Mouse (Mus musculus) hindbrain, embryonic 11.5 days (tissue): ENCODE results near the gene Cebpb. TPM values are rescaled to one million over a fixed set of nuclear protein-coding genes. Genes with fewer than 3 reads are reported as not detected.

Source experiments
- ATAC-seq: fragments of 200-750 bp; cut with Nextera tagmentation; 2 replicates; pipeline ENCODE4 v1.8.0; 2017; ENCODE audit warnings: mild to moderate bottlenecking, moderate TSS enrichment, moderate library complexity; ENCODE audit not compliant: low FRiP score
- DNase-seq: peaks from one replicate; pipeline ENCODE4 v3.0.0-alpha.2; 2015; ENCODE audit warnings: low spot score
- H3K27ac ChIP-seq: fragments of 300-500 bp; sonication (generic); 2 replicates; pipeline ENCODE4 v1.5.1; 2014; ENCODE audit warnings: mild to moderate bottlenecking, low read depth, low read length
- H3K27me3 ChIP-seq: fragments of 300-500 bp; sonication (generic); 2 replicates; pipeline ENCODE4 v1.6.1; 2014; ENCODE audit warnings: mild to moderate bottlenecking, low read length, moderate library complexity, mixed read lengths; ENCODE audit not compliant: control insufficient read depth, insufficient read depth
- H3K36me3 ChIP-seq: fragments of 300-500 bp; sonication (generic); 2 replicates; pipeline ENCODE4 v1.6.1; 2014; ENCODE audit warnings: mild to moderate bottlenecking, low read length, moderate library complexity, mixed read lengths; ENCODE audit not compliant: control insufficient read depth, insufficient read depth
- H3K4me1 ChIP-seq: fragments of 300-500 bp; sonication (generic); replicated peaks from 2 replicates; pipeline ENCODE4 v1.6.1; 2014; ENCODE audit warnings: low read length, mixed read lengths; ENCODE audit not compliant: control insufficient read depth, insufficient read depth
- H3K4me2 ChIP-seq: fragments of 300-500 bp; sonication (generic); replicated peaks from 2 replicates; pipeline ENCODE4 v1.6.1; 2014; ENCODE audit warnings: mild to moderate bottlenecking, low read depth, low read length
- H3K4me3 ChIP-seq: fragments of 300-500 bp; sonication (generic); 2 replicates; pipeline ENCODE4 v1.5.1; 2014; ENCODE audit warnings: low read depth, low read length
- H3K9ac ChIP-seq: fragments of 300-500 bp; sonication (generic); 2 replicates; pipeline ENCODE4 v1.6.1; 2014; ENCODE audit warnings: low read depth, low read length
- H3K9me3 ChIP-seq: fragments of 300-500 bp; sonication (generic); 2 replicates; pipeline ENCODE4 v1.6.1; 2016; ENCODE audit warnings: low read length; ENCODE audit not compliant: control insufficient read depth
- WGBS: fragments of 180-500 bp; shearing (Covaris S2); extraction: QIAGEN DNeasy Blood & Tissue Kit; methylation state at CpG from one replicate; pipeline ENCODE4 v1.1.7; 2014; 5-methylcytosine and 5-hydroxymethylcytosine counted together
- polyA plus RNA-seq: library from polyadenylated mRNA; unstranded; fragments of >200 nt; fragmentation: Nextera tagmentation; extraction: Ambion mirVana; gene quantifications from 2 replicates; pipeline ENCODE4 v1.2.1, GENCODE M21; 2014

The Cebpb gene
- polyA plus RNA-seq, 1 experiment from 2014 or later: 1.5 TPM

GRCm38 (mm10) chr2:167652694-167653093 lies 36.0 kb upstream of the Cebpb start:
- no peaks in the 10 kb centered on the region for H3K27me3 ChIP-seq
- 92% methylated on average over 7 of the region's 7 CpGs for WGBS
- H3K36me3 ChIP-seq: no peaks in the 10 kb centered on the region
- H3K27ac ChIP-seq: no peak overlapping the region
- H3K4me3 ChIP-seq: no peak overlapping the region
- H3K9me3 ChIP-seq: no peaks in the 10 kb centered on the region
- ATAC-seq (no peak), DNase-seq (no peak)
- no peak overlapping the region for H3K4me2 ChIP-seq
- H3K9ac ChIP-seq: no peak overlapping the region
- no peaks in the 10 kb centered on the region for H3K4me1 ChIP-seq

DNA sequence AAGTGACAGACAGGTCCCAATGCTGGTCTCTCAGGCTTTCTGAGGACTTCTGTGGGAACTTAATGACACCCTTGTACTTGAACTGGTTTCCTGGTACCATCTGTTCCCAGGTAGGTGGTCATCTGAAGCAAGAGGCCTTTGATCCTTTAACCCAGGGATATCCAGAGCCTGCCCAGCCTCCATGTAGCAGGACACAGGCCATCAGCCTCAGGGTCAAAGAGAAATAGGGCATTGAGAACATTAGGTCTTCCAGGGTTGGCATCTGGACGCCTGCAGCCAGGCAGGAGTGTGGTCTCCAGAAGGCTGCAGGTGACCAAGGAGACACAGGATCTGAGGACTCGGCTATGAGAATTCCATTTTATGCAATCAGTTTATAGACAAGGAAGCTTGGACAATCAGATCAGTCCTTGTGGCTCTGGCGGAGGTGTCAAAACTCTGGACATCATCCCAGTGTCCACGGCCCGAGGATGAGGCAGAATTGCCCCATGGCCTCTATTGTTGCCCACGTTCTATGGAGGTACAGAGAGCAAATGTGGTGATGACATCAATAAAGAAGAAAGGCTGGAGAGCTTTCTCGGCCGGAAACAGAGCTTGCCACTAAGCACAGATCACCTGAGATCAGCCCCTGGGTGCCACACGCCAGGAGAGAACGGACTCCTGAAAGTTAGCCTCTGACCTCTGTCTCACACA lies 33.7 kb upstream of the Cebpb start:
- Histone ChIP-seq H3K4me3 (no peak overlapping the region), H3K4me2 (no peak overlapping the region), H3K27ac (no peak overlapping the region), H3K36me3 (no peaks in the 10 kb centered on the region), H3K27me3 (no peaks in the 10 kb centered on the region), H3K4me1 (peaks cover 1% of the 10 kb centered on the region; the same call in 1 of the 2 replicates), H3K9ac (no peak overlapping the region), H3K9me3 (no peaks in the 10 kb centered on the region)
- 89% methylated on average over 10 of the region's 10 CpGs for WGBS
- DNase-seq (no peak), ATAC-seq (no peak)

DNA sequence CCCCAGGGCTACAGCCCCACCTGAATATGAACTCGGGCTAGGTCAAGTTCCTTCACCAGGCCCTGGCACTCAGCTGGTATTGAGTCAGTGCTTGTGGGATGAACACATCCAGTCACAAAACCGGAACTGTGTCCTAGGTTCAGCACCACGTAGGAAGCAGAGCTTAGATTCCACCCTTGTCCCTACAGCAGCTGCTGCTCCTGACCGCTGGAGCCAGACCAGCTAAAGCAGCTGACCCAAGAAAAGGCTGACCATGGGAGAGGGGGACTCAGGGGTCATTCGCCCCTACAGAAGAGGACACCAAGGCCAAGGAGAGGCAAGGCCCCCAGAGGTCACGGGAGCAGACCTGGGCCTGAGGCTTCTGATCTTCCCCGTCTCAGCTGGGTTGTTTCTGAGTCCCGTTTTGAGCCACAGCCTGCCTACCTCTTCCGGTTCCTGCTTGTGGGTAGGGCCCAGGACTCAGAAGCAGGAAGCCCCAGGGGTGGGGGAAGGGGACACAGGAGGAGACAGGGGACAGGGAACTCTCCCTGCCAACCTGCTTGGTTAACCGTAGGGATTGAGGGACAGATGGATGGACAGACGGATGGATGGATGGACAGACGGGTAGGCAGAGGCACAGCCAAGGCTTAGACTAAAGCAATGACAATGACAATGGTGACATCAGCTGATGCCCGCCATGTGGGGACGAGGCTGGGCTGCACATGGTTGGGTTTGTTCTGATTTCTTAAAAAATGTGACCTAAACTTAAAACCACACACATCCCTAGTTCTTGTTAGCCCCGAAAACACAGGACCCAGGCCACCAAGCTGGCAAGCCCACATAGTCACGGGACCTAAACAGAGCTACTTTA lies 31.9 kb upstream of the Cebpb start:
- Histone ChIP-seq H3K4me2 (no peak overlapping the region), H3K4me3 (no peak overlapping the region), H3K4me1 (peaks cover 4% of the 10 kb centered on the region; the same call in 1 of the 2 replicates), H3K36me3 (no peaks in the 10 kb centered on the region), H3K9me3 (no peaks in the 10 kb centered on the region), H3K27ac (no peak overlapping the region), H3K27me3 (0 out of 2 replicates have a peak, but pooled peaks cover under 1% of the 10 kb centered on the region), H3K9ac (no peak overlapping the region)
- ATAC-seq: no peak
- WGBS: 83% methylated on average over 16 of the region's 16 CpGs
- DNase-seq: no peak

DNA sequence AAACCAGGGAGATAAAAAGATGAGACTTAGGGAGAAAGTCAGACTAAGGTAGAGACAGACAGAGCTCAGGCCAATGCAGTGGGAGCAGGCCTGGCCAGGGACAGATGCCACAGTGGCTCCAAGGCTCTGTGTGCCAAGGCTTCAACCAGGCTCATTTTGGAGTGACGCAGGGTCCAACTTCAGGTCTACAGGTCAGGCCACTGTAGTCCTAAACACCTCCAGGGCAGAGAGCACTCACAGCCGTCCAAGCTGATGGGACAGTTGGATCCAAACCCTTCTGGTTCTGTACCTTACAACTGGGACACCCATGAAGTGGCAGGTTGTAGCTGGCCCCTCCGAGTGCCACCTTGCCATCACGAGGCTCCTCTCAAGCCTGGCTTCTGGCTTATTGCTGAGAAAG lies 30.7 kb upstream of the Cebpb start:
- Histone ChIP-seq H3K36me3 (no peaks in the 10 kb centered on the region), H3K27me3 (peaks cover 4% of the 10 kb centered on the region; the same call in 1 of the 2 replicates), H3K4me3 (no peak overlapping the region), H3K4me2 (no peak overlapping the region), H3K9me3 (no peaks in the 10 kb centered on the region), H3K4me1 (peaks cover 4% of the 10 kb centered on the region; the same call in 1 of the 2 replicates), H3K27ac (no peak overlapping the region), H3K9ac (no peak overlapping the region)
- DNase-seq (no peak), ATAC-seq (no peak)
- 93% methylated on average over 4 of the region's 4 CpGs for WGBS

DNA sequence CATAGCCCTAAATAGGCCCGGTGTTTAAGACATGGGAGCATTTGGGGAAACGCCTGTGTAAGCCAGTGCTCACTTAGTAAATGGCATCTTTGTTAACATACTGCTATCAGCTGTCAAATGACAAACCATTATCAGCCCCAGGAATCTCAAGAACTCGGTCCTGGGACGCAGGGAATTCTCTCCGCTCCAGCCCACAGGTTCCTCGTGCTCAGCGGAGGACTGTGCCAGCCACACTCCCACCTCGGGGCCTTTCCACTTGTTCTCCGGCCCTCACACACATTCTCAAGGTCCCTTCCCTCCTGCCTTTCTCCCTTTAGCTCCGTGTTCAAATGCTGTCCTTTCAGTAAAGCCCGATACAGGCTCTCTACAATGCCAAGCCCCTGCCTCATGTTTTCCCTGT lies 30.0 kb upstream of the Cebpb start:
- Histone ChIP-seq H3K36me3 (no peaks in the 10 kb centered on the region), H3K9me3 (no peaks in the 10 kb centered on the region), H3K4me2 (no peak overlapping the region), H3K4me1 (peaks cover 4% of the 10 kb centered on the region; the same call in 1 of the 2 replicates), H3K9ac (no peak overlapping the region), H3K27me3 (peaks cover 4% of the 10 kb centered on the region; the same call in 1 of the 2 replicates), H3K27ac (no peak overlapping the region), H3K4me3 (no peak overlapping the region)
- DNase-seq: no peak
- ATAC-seq: no peak
- 89% methylated on average over 11 of the region's 11 CpGs for WGBS

DNA sequence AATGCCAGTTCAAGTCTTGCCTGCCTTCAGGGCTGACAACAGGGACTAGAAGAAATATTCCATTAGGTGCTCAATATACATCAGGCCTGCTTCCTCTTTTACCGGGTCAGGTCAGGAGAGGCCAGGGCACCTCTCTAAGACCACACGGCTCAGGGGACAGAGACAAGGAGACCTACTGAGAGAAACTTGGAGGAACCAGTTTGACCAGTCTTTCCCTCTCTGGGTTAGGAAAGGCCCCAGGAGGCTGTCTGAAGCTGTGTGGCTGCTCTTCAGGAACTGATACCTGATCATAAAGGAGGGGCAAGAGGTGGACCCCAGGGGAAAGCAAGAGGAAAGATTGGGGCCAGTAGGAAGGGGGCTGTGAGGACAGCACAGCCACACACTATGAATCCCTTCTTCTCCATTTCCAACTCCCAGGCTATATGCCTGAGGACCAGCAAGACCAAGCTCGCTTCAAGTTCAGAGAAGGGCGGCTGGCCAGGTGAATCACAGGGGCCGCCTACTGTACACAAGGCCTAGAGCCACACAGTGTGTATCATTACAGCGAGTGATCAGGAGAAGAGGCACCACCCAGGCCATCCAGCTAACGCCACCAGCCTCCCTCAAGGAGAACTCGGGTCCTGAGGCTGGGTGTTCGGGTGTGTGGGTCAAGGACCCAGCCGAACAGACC lies 29.4 kb upstream of the Cebpb start:
- Histone ChIP-seq H3K9me3 (no peaks in the 10 kb centered on the region), H3K27ac (no peak overlapping the region; the same call in 1 of the 2 replicates), H3K4me3 (0 out of 2 replicates have a peak overlapping the region, but pooled peaks have one; percentile 1), H3K36me3 (no peaks in the 10 kb centered on the region), H3K4me2 (peak overlapping the region; percentile 79; the same call in 1 of the 2 replicates), H3K27me3 (peaks cover 4% of the 10 kb centered on the region; the same call in 1 of the 2 replicates), H3K4me1 (peaks cover 4% of the 10 kb centered on the region; the same call in 1 of the 2 replicates), H3K9ac (peak overlapping the region; percentile 83; the same call in 1 of the 2 replicates)
- ATAC-seq (no peak), DNase-seq (no peak)
- 70% methylated on average over 10 of the region's 10 CpGs for WGBS

DNA sequence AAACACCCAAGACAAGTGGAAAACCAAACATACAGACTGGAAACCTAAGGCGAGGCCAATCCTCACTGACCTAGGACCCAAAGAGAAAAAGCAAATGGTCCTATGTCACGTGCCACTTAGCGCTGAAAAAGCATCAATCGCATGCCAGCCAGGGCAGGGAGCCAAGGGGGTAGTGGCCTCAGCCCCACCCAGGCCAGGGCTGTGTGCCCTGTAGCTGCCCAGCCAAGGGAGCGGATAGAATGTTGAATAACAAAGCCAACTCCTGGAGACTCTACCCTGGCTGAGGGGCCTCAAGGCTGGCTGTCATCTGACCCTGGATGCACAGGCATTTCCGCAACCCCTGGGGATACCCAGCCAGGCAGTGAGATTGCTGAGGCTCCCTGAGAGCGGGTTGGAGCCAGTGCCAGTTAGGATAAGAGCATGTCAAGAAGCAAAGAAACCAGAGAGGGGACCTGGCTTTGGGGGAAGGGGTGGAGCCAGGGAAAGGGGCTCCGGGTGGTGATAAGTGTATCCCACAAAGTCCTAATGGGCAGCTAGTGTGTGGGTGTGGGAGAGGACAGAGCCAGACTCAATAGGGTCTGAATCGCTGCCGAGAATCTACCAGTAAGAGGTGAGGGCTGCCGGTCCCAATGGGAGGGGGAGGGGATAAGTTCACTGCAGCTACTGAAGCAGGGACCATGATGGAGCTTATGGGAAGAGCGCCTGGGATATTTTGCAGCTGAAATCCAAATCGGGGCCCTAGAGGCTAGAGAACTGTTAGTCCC lies 28.7 kb upstream of the Cebpb start:
- peak overlapping the region; percentile 83 for H3K9ac ChIP-seq
- peak overlapping the region; percentile 80 for H3K4me3 ChIP-seq
- H3K9me3 ChIP-seq: no peaks in the 10 kb centered on the region
- no peak overlapping the region; the same call in 1 of the 2 replicates for H3K27ac ChIP-seq
- peak overlapping the region; percentile 79 for H3K4me2 ChIP-seq
- 18% methylated on average over 13 of the region's 13 CpGs for WGBS
- peaks cover 4% of the 10 kb centered on the region; the same call in 1 of the 2 replicates for H3K4me1 ChIP-seq
- ATAC-seq: no peak
- DNase-seq: peak; percentile 28
- no peaks in the 10 kb centered on the region for H3K36me3 ChIP-seq
- peaks cover 4% of the 10 kb centered on the region; the same call in 1 of the 2 replicates for H3K27me3 ChIP-seq

DNA sequence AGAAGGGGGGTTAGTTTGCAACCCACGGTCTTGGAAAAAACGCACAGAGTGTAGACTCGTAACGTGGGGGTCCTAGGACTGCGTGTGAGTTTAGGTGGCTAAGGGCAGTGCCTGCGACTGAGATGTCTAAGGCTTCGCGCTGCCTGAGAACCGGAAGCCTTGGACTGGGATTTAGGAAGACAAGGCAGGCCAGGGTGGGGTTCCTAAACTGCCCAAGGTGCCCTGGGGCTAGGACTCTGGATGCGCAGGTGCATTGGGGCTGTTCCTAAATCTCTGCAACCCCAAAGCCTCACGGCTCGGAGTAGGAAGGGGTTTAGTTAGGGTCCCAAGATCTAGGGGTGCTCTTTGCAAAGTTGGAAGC lies 28.1 kb upstream of the Cebpb start:
- under 1% methylated on average over 12 of the region's 12 CpGs for WGBS

More for the DNA sequence above, 28.1 kb upstream of the Cebpb start:
- peak overlapping the region; percentile 79 for H3K4me2 ChIP-seq
- no peaks in the 10 kb centered on the region for H3K36me3 ChIP-seq
- ATAC-seq (0 out of 2 replicates have a peak, but pooled peaks have one; percentile 6), DNase-seq (peak; percentile 61)
- H3K27ac ChIP-seq: no peak overlapping the region
- H3K9me3 ChIP-seq: no peaks in the 10 kb centered on the region
- peak overlapping the region; percentile 83 for H3K9ac ChIP-seq
- peaks cover 4% of the 10 kb centered on the region; the same call in 1 of the 2 replicates for H3K4me1 ChIP-seq
- H3K4me3 ChIP-seq: peak overlapping the region; percentile 80
- H3K27me3 ChIP-seq: peaks cover 4% of the 10 kb centered on the region; the same call in 1 of the 2 replicates
